Mouse (Mus musculus): Measurements from ENCODE around the gene Irf2bpl.

DNA sequence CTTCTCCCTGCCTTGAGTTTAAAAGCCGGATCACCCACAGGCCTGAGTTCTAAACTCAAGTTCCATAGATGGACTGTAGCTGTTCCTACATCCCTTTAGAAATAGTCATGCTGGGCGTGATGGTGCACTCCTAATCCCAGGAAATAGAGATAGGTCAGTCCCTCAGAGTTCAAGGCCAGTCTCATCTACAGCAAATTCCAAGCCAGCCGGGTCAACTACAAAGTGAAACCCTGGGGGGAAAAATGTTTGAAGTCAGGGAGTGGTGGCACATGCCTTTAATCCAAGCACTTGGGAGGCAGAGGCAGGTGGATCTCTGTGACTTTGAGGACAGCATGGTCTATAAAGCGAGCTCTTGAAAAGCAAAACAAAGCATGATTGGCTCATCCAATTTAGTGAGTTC lies 7.6 kb downstream of the Irf2bpl start:
- TF ChIP-seq CTCF (IDR thresholded peaks at IDR 0.05; ENCODE audit: low read depth, low read length) = no peak
- no peak for TF ChIP-seq POLR2A (IDR thresholded peaks at IDR 0.05; ENCODE audit: extremely low read depth, insufficient read depth, low read length)
